Mouse (Mus musculus): ENCODE measurements at regions not wholly inside any gene's neighbourhood (a gene's known extent, or its start where the extent isn't known, plus 50 kb on each side); places are given as distances from the start of the nearest gene placed in this dataset.

DNA sequence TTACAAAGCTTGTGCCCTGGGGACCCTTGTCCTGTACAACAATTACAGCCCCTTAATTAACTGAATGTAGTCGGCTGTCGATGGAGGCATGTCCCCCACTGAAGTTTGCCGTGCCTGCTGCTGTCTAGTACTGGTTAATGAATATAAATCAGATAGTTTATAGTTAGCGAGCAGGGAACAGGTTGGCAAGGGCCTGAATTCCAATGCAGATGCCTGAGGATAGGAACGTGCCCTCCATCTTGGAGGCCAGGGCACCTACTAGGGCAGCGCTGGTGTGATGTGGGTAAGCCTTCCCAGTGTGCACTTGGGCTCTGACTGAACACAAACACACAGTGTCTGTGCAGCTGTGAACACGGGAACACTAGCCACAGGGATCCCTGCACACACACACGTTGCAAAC is 108.0 kb upstream of the Lhx1 start:
- TF ChIP-seq POLR2A (IDR thresholded peaks at IDR 0.05; ENCODE audit: low read depth, low read length), result no peak
- no peak for TF ChIP-seq CTCF (conservative IDR thresholded peaks at IDR 0.05; ENCODE audit: insufficient read depth, insufficient read length, low read depth, low read length)

Measured in kidney, adult 2 months (tissue).